Mouse (Mus musculus) gastrocnemius, postnatal 25 days (tissue): ENCODE measurements around the gene Tbc1d16. TPM values are rescaled to one million over a fixed set of nuclear protein-coding genes. Genes with fewer than 3 reads are reported as not detected.
"Not testable (repeated sequence)": the region's sequence is repeated elsewhere in the genome, so short reads cannot be mapped to it uniquely, and the experiment has no call there.

Source experiments
- DNase-seq: peaks from one replicate; pipeline ENCODE4 v3.0.0; 2022
- long read RNA-seq, 2 experiments: library from polyadenylated mRNA; stranded (forward); transcript quantifications; one replicate each; pipeline ENCODE4 v2.0.0; 2021
- total RNA-seq, 2 experiments: library from RNA; stranded (reverse); gene quantifications; 1 replicate in 1 of 2; 2 replicates in 1 of 2; pipeline ENCODE4 v1.2.3; 2021

The Tbc1d16 gene
- total RNA-seq = 10 to 100 TPM; 16.1 to 20.9 TPM
- long read RNA-seq, experiment 1, partial matches to known transcripts = 0 of 3 reads
- long read RNA-seq, experiment 1, other reads (novel, unspliced or antisense) = 3 of 3 reads
- long read RNA-seq, experiment 2, partial matches to known transcripts = 0 of 5 reads
- long read RNA-seq, experiment 2, other reads (novel, unspliced or antisense) = 5 of 5 reads

DNA sequence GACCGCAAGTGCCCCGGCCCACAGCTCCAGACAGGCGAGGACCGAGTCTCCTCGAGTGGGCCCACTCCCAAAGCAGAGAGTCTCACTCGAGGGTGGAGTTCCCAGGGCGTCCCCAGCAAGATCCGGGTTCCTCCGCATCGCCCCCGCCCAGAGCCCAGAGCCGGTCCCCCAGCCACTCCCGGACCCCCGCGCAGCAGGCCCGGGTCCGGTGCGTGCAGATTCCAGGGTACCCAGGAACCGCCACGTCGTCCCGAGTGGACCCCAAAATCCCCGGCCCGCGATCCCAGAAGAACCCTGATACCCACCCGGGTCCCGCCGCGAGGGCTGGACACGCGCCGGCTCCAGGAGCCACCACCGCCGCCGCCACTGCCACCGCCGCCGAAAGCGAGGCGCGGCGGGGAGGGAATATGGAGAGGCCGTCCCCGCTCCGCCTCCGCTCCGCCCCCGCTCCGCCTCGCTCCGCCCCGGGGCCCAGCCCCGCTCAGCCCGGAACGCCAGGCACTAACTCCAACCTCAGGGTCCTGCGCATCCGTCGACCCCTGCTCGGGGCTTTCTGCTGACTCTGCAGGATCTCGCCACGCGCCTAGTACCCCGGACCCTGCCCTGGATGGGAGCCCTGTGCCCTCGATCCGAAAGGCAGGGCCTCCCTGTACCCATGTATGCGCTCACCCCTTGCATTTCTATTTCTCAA lies at the start of gene Tbc1d16, which contains the start of gene Ccdc40:
Gene Tbc1d16 (minus strand): TSS at position 409 of the 691 bp plus-strand sequence.
Gene Ccdc40 (plus strand): TSS at position 482 of the 691 bp plus-strand sequence.
- peak; percentile 76 for DNase-seq

DNA sequence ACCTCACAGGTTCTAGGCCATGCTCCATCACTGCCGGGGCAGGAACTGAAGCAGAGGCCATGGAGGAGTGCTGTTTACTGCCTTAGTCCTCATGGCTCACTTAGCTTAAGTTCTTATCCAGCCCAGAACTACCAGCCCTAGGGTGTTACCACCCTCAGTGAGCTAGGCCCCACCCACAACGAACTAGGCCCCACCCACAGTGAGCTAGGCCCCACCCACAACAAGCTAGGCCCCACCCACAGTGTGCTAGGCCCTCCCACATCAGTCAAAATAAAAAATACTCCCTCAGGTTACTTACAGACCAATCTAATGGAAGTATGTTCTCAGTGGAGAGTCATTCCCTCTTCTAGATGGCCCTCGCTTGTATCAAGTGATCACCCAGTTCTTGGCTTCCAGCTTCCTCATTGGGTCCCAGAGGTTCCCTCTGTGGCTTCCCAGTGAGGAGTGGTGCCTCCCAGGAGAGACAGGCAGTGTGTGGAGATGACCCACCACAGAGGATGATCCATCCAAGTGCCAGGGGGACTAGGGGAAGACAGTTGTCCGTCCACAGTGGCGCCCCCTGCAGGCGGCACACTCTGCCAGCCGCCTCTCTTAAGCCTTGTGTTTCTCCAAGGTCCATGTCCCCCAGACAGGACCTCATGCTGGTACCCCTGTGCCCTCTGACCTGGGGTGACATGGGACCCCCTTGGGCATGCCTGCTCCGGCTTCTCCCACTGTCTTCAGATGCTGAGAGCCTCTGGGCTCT lies 45.1 kb upstream of the Tbc1d16 start:
- DNase-seq = no peak

DNA sequence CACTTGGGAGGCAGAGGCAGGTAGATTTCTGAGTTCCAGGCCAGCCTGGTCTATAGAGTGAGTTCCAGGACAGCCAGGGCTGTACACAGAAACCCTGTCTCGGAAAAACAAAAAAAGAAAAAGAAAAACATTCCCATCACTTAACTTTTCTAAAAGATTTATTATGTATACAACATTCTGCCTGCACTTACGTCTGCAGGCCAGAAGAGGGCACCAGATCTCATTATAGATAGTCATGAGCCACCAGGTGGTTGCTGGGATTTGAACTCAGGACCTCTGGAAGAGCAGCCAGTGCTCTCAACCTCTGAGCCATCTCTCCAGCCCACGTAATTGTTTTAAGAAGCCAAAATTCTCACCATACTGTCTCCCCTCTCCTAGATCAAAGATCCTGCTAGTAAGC lies 44.2 kb upstream of the Tbc1d16 start:
- DNase-seq = not testable (repeated sequence)

DNA sequence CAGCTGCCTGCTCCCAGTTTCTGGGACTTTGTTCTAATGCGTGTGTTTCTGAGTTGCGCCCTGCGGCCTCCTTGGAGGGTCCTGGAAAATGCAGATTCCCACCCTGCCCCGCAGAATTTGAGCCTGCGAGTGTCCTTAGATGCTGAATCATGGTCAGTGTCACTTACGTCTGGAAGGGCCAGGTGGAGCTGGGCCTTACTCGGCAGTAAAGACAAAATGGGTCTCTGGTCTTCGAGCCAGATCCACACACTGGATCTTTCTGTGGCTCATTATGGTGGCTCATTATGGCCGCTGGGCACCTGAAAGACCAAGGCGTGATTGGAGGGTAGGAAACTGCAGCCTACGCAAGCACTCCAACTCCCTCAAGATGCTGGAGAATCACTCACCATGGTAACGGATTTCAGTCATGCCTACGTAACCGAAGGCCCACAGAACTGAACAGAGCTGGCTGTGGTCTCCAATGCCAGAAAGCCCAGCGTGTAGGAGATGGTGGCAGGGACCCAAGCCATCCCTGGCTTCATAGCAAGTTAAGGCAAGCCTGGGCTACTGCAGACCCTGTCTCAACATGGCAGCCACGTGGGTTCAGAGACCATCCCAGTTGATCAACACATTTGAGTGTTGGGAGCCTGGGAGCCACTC lies 40.4 kb upstream of the Tbc1d16 start:
- DNase-seq = no peak

DNA sequence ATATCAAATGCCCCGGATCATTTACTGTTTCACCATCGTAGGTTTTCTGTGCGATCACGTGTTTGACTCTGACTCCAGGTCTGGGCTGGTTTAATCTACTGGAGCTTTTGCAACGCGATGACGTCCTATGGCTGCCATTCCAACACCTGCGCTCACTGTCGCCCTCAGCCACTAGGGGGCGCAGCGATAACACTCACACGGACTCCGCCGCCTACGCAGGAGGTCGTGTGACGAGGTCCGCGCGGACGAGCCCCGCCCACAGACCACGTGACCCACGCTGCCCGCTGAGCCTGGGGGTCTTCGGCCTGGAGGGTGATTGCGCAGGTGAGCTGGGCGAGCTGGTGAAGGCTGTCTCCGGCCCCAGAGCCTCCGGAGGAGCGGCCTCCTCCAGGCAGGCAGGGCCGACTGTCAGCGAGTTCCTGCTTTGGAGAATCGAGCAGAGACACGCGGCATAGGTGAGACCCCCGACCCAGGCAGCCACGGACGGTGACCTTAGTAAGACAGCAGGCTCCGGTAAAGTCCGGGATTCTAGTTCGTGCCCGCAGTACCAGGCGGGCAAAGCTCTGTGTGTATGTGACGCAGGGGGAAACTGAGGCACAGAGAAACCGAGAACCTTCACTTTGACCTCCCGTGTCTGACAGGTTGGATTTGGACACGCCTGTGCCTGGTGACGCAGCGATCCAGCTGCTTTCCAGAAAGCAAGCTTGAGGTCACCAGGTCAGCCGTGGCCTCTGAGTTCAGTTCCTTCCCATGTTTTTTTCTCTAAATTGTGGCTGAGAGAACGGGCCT lies 39.7 kb upstream of the Tbc1d16 start, which contains the start of gene Gaa:
Gene Gaa (plus strand): TSS at position 120 of the 789 bp plus-strand sequence.
- peak; percentile 91 for DNase-seq

DNA sequence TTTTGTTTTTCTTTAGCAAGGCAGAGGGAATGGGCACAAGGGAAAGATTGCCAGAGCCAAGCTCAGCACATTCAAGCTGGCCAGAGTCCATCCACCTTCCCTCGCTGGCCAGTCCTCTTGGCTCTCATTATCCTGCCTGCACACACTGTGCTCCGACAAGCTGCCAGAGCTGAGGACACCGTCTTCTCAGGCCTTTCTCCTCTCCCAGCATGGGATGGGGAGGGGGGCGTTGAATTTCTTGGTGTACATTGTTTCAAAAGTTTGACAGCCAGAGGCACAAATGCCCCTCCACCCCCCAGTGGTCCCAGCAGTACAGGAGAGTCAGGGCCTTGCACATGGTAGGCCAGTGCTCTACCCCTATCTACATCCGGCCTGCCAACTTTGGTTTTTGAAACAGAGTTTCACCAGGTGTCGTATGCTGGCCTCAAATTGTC lies 39.0 kb upstream of the Tbc1d16 start:
- DNase-seq = peak; percentile 32

DNA sequence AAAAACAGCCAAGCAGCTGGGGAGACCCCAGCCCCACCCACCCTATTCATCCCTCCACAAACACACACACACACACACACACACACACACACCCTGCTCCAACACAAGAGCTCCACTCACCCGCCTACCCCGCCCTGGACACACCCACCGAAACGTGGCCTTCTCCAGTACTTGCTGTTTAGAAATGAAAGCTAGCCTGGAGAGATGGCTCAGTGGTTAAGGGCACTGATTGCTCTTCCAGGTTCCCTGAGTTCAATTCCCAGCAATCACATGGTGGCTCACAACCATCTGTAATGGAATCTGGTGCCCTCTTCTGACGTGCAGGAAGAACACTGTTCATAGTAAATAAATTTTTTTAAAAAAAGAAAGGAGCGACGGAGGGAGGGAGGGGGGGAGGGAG lies 37.5 kb upstream of the Tbc1d16 start:
- DNase-seq = no peak

DNA sequence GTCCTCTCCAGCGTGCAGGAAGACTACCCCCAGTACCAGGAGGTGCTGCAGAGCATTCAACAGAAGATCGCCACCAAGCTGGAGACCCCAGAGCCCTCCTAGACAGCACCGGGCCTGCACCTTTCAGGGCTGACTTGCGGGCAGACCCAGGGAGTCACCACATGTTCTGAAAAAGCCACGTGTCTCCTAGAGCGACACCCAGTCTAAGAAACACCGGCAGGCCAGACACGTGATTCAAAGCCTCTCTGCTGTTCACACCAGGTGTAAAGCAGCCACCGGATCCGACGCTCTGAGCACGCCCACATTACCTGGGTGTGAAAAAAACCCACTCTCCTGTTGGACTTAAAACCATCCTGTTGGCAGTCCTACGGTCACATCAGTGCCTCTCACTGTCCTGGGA lies 36.1 kb upstream of the Tbc1d16 start:
- DNase-seq = no peak

DNA sequence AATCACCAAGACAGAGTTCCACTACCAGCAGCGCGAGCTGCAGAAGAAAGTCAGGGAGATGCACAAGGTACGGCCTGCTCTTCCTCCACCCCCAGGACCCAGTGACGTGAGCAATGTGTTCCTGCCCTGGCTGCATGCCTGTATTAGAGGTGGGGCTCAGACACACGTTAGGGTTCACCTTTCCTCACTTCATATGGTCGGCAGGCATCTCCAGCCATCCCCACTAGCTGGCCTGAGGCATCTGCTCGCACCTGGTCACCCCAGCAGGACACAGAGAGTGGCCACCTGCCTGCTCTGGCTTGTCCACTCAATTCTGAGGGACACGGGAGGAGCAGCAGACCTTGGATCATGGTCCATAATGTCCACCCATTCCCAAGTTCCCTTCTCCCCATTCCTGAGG lies 31.7 kb upstream of the Tbc1d16 start:
- DNase-seq = no peak

DNA sequence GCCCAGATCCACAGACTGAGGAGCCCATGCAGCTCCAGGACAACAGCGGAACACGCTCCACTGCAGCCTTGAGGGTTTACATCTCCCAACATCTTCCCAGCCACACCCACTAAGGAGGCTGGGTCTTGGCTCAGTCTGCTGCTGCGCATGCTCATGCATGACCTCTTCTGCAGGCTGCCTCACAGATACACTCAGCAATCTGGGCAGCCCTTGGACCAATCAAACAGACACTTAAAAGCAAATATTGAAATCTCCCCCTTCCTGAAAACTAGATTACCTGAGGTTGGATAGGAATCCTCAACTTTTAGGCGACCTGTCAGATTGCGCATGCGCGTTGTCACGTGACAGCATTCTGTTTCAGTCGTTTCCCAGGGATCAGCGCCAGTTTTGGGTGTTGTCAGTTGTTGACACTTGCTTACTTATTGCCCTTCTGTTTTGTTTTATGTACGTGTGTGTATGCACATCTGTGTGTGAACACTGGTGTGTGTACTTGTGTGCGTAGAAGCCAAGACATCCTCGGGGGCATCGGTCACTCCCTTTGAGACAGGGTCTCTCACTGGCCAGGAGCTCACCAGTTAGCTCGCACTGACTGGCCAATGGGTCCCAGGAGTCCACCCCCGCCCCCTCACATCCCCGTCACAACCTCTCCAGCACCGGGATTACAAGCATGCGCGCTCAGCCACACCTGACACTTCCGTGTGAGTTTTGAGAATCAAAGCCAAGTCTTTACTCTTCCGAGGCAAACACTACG lies 30.4 kb upstream of the Tbc1d16 start:
- peak; percentile 65 for DNase-seq

DNA sequence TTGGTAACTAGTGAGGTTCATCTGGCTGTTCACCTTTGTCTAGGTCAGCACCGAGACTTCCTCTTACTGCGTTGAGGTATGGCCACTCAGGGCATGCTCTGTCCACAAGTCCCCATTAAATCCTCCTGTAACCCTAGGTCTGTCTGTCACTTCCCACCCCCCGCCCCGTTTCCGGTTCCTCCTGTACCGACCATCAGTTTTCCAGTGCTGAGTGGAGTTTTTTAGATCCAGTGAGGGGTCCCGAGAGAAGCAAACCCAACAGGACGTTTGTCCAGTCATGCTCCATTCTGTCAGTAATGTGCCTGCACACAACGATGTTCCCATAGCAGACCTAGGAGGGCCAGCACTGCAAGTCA lies 29.9 kb upstream of the Tbc1d16 start:
- no peak for DNase-seq

DNA sequence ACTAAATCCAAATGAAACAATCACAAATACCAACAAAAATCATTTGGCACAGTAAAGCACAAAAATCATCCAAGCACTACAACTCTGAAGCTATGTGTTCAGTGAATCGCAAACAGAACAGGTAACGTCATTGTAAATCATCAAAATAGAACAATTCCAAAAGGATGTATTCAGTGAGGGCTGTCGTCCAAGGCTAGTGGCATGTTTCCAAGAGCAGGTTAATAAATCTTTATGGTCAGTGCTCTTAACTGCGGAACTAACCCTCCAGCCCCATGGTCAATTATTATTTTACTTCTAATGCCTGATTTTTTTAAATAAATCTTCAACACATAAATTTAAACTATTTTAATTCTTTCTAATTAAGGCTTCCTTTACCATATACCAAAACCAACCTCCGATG lies 28.3 kb upstream of the Tbc1d16 start:
- DNase-seq = not testable (repeated sequence)

DNA sequence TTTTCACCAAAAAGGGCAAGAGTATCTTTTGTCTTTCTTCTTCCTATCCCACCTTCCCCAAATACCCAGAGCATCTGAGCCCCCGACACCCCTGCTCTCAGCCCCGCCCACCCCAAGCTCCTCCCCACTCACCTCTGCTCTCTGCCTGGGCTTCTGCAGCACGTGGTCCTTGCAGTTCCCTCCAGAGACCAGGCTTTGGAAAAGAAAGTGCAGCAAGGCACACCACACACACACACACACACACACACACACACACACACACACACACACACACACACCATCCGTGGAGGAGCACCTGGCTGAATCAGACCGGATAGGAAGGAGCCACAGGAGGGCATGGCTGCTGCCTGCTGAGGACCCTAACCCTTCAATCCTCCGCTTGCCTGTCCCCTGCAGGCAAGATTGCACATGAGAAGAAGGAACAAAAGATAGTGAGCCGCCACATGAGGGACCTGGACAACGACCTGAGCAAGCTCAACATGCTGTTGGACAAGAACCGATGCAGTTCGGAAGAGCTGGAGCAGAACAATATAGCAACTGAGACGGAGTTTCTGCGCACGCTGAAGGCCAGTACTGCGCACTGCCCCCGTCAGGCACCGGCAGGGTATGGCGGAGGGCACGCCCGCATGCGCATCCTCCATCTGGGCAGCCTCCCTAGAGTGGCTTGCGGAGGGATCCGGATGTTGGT lies 24.7 kb upstream of the Tbc1d16 start:
- DNase-seq = no peak

DNA sequence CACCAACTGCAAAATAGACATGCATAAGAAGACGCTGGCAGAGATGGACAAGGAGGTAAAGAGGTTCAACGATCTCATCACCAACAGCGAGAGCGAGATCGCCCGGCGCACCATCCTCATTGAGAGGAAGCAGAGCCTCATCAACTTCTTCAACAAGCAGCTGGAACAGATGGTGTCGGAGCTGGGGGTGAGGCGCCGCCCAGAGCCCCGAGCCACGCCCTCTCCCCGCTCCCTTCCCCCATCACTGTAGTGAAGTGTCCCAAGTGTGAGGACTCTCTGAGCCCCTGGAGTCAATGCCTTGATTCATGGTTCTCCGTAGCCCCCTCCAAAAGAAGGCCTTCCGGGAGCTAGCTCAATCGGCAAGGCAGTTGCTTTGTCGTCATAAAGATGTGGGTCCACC lies 22.7 kb upstream of the Tbc1d16 start:
- no peak for DNase-seq

DNA sequence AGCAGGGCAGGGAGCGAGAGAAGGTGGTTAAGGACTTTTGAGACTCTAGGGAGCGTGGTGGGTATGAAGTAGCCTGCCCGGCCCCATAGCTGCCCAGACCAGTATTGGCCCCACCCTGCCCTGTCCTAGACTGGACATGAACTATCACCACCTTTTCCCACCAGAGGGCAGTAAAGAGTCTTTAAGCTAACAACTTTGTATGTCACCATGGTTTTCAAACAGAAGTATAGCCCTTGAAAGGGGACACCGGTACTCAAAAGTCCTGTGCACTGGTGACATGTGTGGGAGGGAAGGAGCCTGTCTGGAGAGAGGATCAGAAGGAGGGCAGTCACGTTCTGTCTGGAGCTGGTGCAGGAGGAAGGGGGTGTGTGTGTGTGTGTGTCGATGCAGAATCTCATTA lies 20.7 kb upstream of the Tbc1d16 start:
- peak; percentile 33 for DNase-seq

DNA sequence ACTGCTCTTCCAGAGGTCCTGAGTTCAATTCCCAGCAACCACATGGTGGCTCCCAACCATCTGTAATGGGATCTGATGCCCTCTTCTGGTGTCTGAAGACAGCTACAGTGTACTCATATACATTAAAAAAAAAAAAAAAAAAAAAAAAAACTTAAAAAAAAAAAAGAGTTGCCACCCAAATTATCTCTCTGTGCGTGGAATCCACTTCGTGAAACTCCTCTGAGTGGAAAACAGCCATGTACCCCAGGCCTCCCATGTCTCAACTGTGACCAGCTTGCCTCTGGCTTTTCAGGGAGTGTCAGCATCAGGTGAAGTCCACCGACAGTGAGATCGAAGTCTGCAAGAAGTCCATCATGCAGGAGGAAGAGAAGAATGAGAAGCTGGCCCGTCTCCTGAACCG lies 17.2 kb upstream of the Tbc1d16 start:
- not testable (repeated sequence) for DNase-seq

DNA sequence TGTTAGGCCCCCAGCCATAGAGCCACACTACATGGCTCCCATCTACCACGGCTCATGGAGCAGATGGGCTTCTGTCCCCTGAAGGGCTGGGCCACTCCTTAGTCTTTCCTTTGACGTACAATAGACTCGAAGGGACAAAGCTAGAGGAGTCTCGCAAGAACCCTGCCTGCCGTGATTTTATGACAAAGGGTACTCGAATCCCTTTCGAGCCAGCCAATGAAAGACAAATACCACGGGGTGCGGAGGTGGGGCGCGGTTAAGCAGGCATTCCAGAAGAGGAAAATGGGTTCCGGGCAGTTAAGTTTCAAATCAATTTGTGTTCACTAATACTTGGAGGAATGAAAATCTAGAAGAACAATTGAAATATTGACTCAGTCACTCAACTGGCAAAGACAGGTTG lies 11.2 kb upstream of the Tbc1d16 start:
- no peak for DNase-seq

DNA sequence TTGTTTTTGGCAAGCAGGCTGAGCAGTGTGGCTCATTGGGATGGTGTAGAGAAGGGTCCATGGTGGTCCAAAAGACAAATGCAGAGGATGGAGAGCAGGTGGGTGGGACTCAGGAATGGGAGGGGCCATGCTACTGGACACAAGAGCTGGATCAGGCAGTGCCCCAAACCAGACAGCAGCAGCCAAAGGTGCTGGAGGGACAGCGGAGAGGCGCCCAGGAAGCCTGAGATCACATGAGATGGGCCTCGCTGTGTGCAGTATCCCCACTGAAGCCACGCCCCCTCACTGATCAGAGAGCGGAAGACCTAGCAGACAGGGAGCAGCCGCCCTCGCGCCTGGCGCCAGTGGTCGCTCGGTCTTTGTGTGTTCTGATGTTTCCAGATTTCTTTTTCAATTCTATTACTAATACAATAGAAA lies 10.0 kb upstream of the Tbc1d16 start:
- no peak for DNase-seq

DNA sequence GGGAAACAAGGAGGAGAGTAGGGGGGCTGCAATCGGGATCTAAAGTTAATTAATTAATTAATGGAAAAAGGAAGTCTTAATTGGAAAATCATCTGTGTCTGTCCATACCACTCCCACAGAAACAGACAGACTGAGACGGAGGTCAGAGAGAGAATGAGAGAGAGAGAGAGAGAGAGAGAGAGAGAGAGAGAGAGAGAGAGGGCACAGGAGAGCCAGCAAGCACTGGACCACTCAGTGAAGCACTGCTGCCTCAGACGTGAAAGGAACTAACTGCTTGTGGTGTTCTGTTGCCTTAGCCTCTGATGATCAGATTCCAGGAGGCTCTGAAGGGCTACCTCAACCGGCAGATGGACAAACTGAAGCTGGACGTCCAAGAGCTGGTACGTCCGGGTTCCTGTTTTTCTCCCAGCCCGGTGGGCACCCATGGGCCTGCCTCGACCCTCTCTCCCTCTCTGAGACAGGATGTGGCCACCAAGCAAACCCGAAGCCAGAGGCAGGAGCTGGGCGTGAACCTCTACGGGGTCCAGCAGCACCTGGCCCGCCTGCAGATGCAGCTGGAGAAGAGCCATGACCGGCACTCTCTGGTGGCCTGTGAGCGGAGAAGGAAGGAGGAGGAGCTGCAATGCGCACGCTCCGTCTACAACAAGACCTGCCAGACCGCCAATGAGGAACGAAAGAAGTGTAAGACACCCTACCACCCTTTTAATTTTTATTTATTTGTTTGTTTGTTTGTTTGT lies 9.4 kb upstream of the Tbc1d16 start:
- DNase-seq = no peak

DNA sequence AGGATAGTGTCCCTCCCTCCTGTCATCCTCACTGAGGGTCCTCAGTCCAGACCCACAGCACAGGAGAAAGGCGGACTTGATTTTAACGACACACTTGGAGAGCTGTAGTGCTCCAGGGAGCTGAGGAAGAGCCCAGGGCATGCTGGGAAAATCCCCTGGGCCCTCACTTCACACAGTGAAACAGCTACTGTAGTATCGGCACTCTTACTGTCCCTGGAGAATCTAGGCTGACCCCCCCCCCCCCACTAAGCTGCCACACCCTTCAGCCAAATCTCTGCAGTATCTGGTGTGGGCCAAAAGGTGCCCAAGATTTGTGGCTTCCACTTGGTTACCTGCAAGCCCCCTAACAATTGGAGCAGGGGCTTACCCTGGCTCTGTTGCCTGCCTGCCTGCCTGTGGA lies 8.7 kb upstream of the Tbc1d16 start:
- DNase-seq = no peak
